Mouse (Mus musculus): ENCODE measurements around the gene Ccdc116. TPM values are rescaled to one million over a fixed set of nuclear protein-coding genes. Genes with fewer than 3 reads are reported as not detected.

The Ccdc116 gene
- total and polyA plus RNA-seq, 2 experiments from 2014 or later = 0.05 TPM; not detected in 1

DNA sequence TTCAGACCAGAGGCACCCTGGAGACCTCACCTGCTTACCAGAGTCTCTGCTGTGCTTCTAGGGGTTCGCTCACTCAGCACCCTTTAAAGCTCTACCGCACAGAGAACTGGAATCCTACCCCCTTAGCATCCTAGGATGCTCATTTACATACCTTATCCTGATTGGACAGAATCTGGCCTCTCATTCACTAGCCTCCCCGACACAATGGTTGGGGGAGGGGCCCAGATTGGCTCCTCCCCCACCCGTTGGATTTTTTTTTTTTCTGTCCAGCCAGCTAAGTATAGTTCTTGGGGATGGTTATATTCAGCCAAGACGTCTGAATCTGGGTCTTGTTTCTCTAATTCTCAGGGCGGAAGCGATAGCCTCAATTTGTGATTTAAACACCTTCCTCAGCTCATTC is 2.7 kb downstream of the Ccdc116 start, which contains the start of gene Ydjc:
TSS of gene Ydjc (plus strand) at position 283 of the 400 bp plus-strand sequence.
- Histone ChIP-seq H3K27ac (ENCODE audit: low read depth) (no peak within 1 kb of the TSS), H3K9ac (replicated peaks; ENCODE audit: low read depth, low read length) (no peak within 1 kb of the TSS), H3K4me3 (ENCODE audit: low read depth, low read length) (no peak within 1 kb of the TSS), H3K9me3 (replicated peaks; ENCODE audit: control insufficient read depth, low read length) (no peaks in the 10 kb centered on the region), H3K27me3 (ENCODE audit: control insufficient read depth, insufficient read depth, low read length) (no peaks in the 10 kb centered on the region), H3K4me1 (ENCODE audit: control insufficient read depth, insufficient read depth) (peaks cover 14% of the 10 kb centered on the region), H3K4me2 (ENCODE audit: low read depth, low read length) (no peak within 1 kb of the TSS), H3K36me3 (replicated peaks; ENCODE audit: control insufficient read depth, insufficient read depth, low read length) (no peaks in the 10 kb centered on the region)
- DNase-seq (ENCODE audit: low spot score) (no peak), ATAC-seq (ENCODE audit: insufficient read depth, low read depth) (no peak)
- no peak for TF ChIP-seq CTCF (IDR thresholded peaks at IDR 0.05; ENCODE audit: low read depth)
- TF ChIP-seq EP300 (IDR thresholded peaks at IDR 0.05; ENCODE audit: low read depth) = no peak
- WGBS = 22% methylated on average over 7 of the region's 7 CpGs

DNA sequence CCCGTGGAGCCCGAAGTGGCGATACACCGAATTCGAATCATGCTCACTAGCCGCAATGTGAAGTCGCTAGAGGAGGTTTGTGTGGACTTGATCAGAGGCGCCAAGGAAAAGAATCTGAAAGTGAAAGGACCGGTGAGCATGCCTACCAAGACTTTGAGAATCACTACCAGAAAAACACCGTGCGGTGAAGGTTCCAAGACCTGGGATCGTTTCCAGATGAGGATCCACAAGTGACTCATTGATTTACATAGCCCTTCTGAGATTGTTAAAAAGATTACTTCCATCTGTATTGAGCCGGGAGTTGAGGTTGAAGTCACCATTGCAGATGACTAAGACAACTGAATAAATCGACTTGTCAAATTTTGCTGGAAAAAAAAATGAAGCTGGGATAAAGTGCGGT is 9.7 kb downstream of the Ccdc116 start:
- TF ChIP-seq EP300 (IDR thresholded peaks at IDR 0.05; ENCODE audit: low read depth) (no peak), CTCF (IDR thresholded peaks at IDR 0.05; ENCODE audit: low read depth) (no peak)
- 80% methylated on average over 15 of the region's 15 CpGs for WGBS

GRCm38 (mm10) chr16:17132906-17133200 is 14.2 kb downstream of the Ccdc116 start:
- Histone ChIP-seq H3K27me3 (ENCODE audit: control insufficient read depth, insufficient read depth, low read length) (no peaks in the 10 kb centered on the region), H3K36me3 (replicated peaks; ENCODE audit: control insufficient read depth, insufficient read depth, low read length) (no peaks in the 10 kb centered on the region), H3K27ac (ENCODE audit: low read depth) (no peak overlapping the region), H3K9ac (replicated peaks; ENCODE audit: low read depth, low read length) (no peak overlapping the region), H3K4me3 (ENCODE audit: low read depth, low read length) (peak overlapping the region; percentile 65), H3K9me3 (replicated peaks; ENCODE audit: control insufficient read depth, low read length) (no peaks in the 10 kb centered on the region), H3K4me2 (ENCODE audit: low read depth, low read length) (peak overlapping the region; percentile 78), H3K4me1 (ENCODE audit: control insufficient read depth, insufficient read depth) (peaks cover 5% of the 10 kb centered on the region; the same call in 1 of the 2 replicates)
- whole genome bisulfite sequencing = 36% methylated on average over 7 of the region's 7 CpGs
- ATAC-seq (ENCODE audit: insufficient read depth, low read depth) = no peak
- TF ChIP-seq EP300 (IDR thresholded peaks at IDR 0.05; ENCODE audit: low read depth) = no peak
- DNase-seq (ENCODE audit: low spot score) = no peak

More for the DNA sequence above, 9.7 kb downstream of the Ccdc116 start:
- no peaks in the 10 kb centered on the region for H3K4me1 ChIP-seq (ENCODE audit: control insufficient read depth, insufficient read depth)
- no peaks in the 10 kb centered on the region for H3K9me3 ChIP-seq (replicated peaks; ENCODE audit: control insufficient read depth, low read length)
- no peak overlapping the region for H3K4me3 ChIP-seq (ENCODE audit: low read depth, low read length)
- ATAC-seq (ENCODE audit: insufficient read depth, low read depth) (no peak), DNase-seq (ENCODE audit: low spot score) (no peak)
- H3K27ac ChIP-seq (ENCODE audit: low read depth) = no peak overlapping the region
- no peak overlapping the region for H3K9ac ChIP-seq (replicated peaks; ENCODE audit: low read depth, low read length)
- H3K27me3 ChIP-seq (ENCODE audit: control insufficient read depth, insufficient read depth, low read length) = no peaks in the 10 kb centered on the region
- no peaks in the 10 kb centered on the region for H3K36me3 ChIP-seq (replicated peaks; ENCODE audit: control insufficient read depth, insufficient read depth, low read length)
- H3K4me2 ChIP-seq (ENCODE audit: low read depth, low read length) = no peak overlapping the region

GRCm38 (mm10) chr16:17132089-17132905 is 14.7 kb downstream of the Ccdc116 start, which contains the start of gene Sdf2l1:
Gene Sdf2l1 (minus strand): TSS chr16:17132383.
- peaks cover 5% of the 10 kb centered on the region; the same call in 1 of the 2 replicates for H3K4me1 ChIP-seq (ENCODE audit: control insufficient read depth, insufficient read depth)
- H3K4me3 ChIP-seq (ENCODE audit: low read depth, low read length) = peak within 1 kb of the TSS; percentile 65
- ATAC-seq (ENCODE audit: insufficient read depth, low read depth) = peak; percentile 99
- H3K4me2 ChIP-seq (ENCODE audit: low read depth, low read length) = peak within 1 kb of the TSS; percentile 78
- peak; percentile 24; the same call in 1 of the 2 replicates for TF ChIP-seq CTCF (IDR thresholded peaks at IDR 0.05; ENCODE audit: low read depth)
- TF ChIP-seq EP300 (IDR thresholded peaks at IDR 0.05; ENCODE audit: low read depth) = peak; percentile 77; the same call in 1 of the 2 replicates
- no peaks in the 10 kb centered on the region for H3K36me3 ChIP-seq (replicated peaks; ENCODE audit: control insufficient read depth, insufficient read depth, low read length)
- peak; percentile 97 for DNase-seq (ENCODE audit: low spot score)
- no peaks in the 10 kb centered on the region for H3K9me3 ChIP-seq (replicated peaks; ENCODE audit: control insufficient read depth, low read length)
- peak within 1 kb of the TSS; percentile 5; the same call in 1 of the 2 replicates for H3K9ac ChIP-seq (replicated peaks; ENCODE audit: low read depth, low read length)
- 1% methylated on average over 47 of the region's 47 CpGs for WGBS
- H3K27me3 ChIP-seq (ENCODE audit: control insufficient read depth, insufficient read depth, low read length) = no peaks in the 10 kb centered on the region
- no peak within 1 kb of the TSS for H3K27ac ChIP-seq (ENCODE audit: low read depth)

DNA sequence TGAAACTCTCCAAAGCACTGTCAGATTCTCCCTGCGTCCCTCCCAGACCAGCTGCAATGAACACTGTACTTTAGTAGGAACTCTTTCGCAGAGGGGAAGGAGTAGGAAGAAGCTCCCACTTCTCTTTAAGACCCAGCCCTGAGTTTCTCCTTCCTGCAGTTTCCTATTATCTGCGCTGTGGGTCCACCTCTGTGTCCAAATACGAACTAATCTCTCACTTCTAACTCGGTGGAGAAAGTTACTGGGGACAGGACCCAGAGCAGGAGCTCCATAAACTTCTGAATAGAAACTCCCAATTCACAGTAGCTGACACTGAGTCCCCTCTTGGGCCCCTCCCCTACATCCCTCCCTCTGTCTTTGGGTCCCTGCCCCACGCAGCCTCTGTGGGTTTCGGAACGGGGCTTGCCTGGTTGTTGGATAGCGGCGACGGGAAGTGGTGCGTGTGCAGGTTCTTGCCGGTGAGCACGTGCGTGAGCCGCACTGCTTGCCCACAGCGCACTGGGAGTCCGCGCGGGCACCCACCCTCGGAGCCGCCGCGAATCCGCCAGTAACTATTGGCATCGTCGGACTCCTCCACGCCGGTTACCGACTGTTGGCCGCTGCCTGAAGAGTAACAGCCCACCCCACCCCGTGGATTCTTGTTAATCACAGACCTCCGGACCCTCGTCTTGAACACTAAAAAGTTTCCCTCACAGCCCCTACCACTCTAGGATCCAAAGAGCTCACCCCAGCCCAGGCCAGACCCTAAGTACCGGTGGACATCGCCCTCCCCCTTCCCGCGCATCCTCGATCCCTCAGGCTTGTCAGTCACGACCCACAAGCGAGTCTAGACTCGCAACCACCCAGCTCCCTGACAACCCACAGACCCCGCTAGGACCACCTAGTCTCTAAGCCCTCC is 15.6 kb downstream of the Ccdc116 start:
- H3K4me2 ChIP-seq (ENCODE audit: low read depth, low read length) = peak overlapping the region; percentile 78
- no peak overlapping the region for H3K27ac ChIP-seq (ENCODE audit: low read depth)
- H3K9me3 ChIP-seq (replicated peaks; ENCODE audit: control insufficient read depth, low read length) = no peaks in the 10 kb centered on the region
- no peaks in the 10 kb centered on the region for H3K27me3 ChIP-seq (ENCODE audit: control insufficient read depth, insufficient read depth, low read length)
- no peaks in the 10 kb centered on the region for H3K36me3 ChIP-seq (replicated peaks; ENCODE audit: control insufficient read depth, insufficient read depth, low read length)
- WGBS = 3% methylated on average over 43 of the region's 43 CpGs
- TF ChIP-seq CTCF (IDR thresholded peaks at IDR 0.05; ENCODE audit: low read depth) = no peak
- TF ChIP-seq EP300 (IDR thresholded peaks at IDR 0.05; ENCODE audit: low read depth) = no peak
- peak overlapping the region; percentile 5; the same call in 1 of the 2 replicates for H3K9ac ChIP-seq (replicated peaks; ENCODE audit: low read depth, low read length)
- peak overlapping the region; percentile 65 for H3K4me3 ChIP-seq (ENCODE audit: low read depth, low read length)
- ATAC-seq (ENCODE audit: insufficient read depth, low read depth) = no peak
- H3K4me1 ChIP-seq (ENCODE audit: control insufficient read depth, insufficient read depth) = peaks cover 5% of the 10 kb centered on the region; the same call in 1 of the 2 replicates
- DNase-seq (ENCODE audit: low spot score) = no peak
